Mouse (Mus musculus): ENCODE measurements around the gene Scgb2b18.
"Not testable (repeated sequence)": the region's sequence is repeated elsewhere in the genome, so short reads cannot be mapped to it uniquely, and the experiment has no call there.

Gene Scgb2b18

GRCm38 (mm10) chr7:33173764-33174163, at the start of gene Scgb2b18:
Gene Scgb2b18, minus strand, starts transcription at chr7:33173864.
- not testable (repeated sequence) for DNase-seq

GRCm38 (mm10) chr7:33185268-33185667, 11.6 kb upstream of the Scgb2b18 start, which contains the start of gene Scgb1b18:
Gene Scgb1b18, plus strand, starts transcription at chr7:33185568.
- not testable (repeated sequence) for DNase-seq

All from kidney, postnatal 14 days (tissue).